Mouse (Mus musculus): Measurements from ENCODE around the gene Prpsap1. TPM values are rescaled to one million over a fixed set of nuclear protein-coding genes. Genes with fewer than 3 reads are reported as not detected.

Gene Prpsap1
- polyA plus RNA-seq, 1 experiment from 2014 or later = 212 TPM

DNA sequence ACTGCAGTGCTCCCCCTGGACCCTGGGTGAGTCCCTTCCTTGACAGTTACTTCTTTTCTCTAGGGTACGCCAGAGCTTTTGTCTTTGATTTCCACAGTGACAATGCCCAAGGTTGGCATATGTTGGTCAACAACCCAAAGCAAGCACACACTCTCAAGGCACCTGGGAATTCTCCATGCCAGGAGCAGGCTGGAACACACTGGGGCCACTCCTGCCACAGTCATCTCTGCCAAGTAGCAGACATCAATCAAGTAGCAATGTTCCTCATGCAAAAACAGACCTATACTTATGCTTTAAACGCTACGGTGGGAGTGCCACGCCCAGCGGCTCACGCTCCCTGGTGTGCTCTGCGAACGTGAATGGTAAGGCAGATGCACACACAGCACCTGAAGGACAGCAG lies 13.0 kb downstream of the Prpsap1 start:
- Histone ChIP-seq H3K4me2 (replicated peaks; ENCODE audit: low read depth, low read length) (no peak overlapping the region), H3K4me3 (ENCODE audit: low read length) (no peak overlapping the region), H3K9me3 (ENCODE audit: control insufficient read depth, low read length) (no peaks in the 10 kb centered on the region), H3K4me1 (ENCODE audit: control insufficient read depth, insufficient read depth, low read length) (no peaks in the 10 kb centered on the region), H3K9ac (ENCODE audit: low read depth, low read length) (no peak overlapping the region), H3K27me3 (ENCODE audit: control insufficient read depth, insufficient read depth, low read length) (no peaks in the 10 kb centered on the region), H3K27ac (ENCODE audit: low read depth, low read length) (no peak overlapping the region), H3K36me3 (ENCODE audit: control insufficient read depth, insufficient read depth, low read length) (peaks cover 97% of the 10 kb centered on the region)
- ATAC-seq (ENCODE audit: low FRiP score, low TSS enrichment) = no peak
- 93% methylated on average over 8 of the region's 8 CpGs for WGBS

DNA sequence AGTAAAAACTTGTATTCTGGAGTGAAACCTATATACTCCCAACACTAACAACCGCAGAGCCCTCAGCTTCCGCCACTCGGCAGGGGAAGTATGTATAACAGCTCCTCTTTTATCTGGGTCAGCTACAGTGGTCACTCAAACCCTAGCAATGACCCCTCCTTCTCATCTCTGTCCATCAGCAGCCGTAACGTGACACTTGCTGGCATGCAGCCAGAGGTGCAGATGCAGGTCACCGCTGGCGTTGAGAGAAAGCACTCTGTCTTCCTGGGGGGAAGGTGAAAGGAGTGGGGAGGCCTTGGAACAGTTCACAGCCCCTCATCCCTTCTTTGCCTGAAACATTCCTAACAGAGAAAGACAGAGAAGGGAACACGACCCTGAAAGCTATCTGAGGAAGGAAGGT lies 14.2 kb downstream of the Prpsap1 start:
- ATAC-seq (ENCODE audit: low FRiP score, low TSS enrichment) = no peak
- Histone ChIP-seq H3K4me2 (replicated peaks; ENCODE audit: low read depth, low read length) (no peak overlapping the region), H3K36me3 (ENCODE audit: control insufficient read depth, insufficient read depth, low read length) (peaks cover 97% of the 10 kb centered on the region), H3K9me3 (ENCODE audit: control insufficient read depth, low read length) (no peaks in the 10 kb centered on the region), H3K27ac (ENCODE audit: low read depth, low read length) (no peak overlapping the region), H3K4me3 (ENCODE audit: low read length) (no peak overlapping the region), H3K9ac (ENCODE audit: low read depth, low read length) (no peak overlapping the region), H3K27me3 (ENCODE audit: control insufficient read depth, insufficient read depth, low read length) (no peaks in the 10 kb centered on the region), H3K4me1 (ENCODE audit: control insufficient read depth, insufficient read depth, low read length) (no peaks in the 10 kb centered on the region)
- 39% methylated on average over 8 of the region's 8 CpGs for WGBS

DNA sequence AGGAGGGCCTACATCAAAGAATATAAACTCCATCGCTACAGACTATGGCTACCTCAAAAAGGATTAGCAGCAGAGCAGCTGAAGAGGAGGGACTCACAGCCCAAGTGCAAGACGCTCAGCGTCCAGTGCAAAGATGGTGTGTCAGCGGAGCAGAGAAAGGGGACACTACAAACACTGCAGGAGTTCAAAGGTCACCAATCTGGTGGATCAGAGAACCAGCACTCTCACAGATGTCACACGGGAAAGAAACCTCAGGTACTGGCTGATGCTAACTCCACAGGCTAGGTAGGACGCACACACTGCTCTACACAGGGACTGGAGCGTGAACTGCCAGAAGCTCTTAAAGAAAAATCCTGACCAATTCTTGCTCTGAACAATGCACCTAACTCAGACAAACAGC lies 15.0 kb downstream of the Prpsap1 start:
- H3K4me3 ChIP-seq (ENCODE audit: low read length) = no peak overlapping the region
- H3K27me3 ChIP-seq (ENCODE audit: control insufficient read depth, insufficient read depth, low read length) = no peaks in the 10 kb centered on the region
- H3K4me1 ChIP-seq (ENCODE audit: control insufficient read depth, insufficient read depth, low read length) = no peaks in the 10 kb centered on the region
- no peak for ATAC-seq (ENCODE audit: low FRiP score, low TSS enrichment)
- no peak overlapping the region for H3K4me2 ChIP-seq (replicated peaks; ENCODE audit: low read depth, low read length)
- no peak overlapping the region for H3K27ac ChIP-seq (ENCODE audit: low read depth, low read length)
- WGBS = 76% methylated on average over 7 of the region's 7 CpGs
- peaks cover 96% of the 10 kb centered on the region for H3K36me3 ChIP-seq (ENCODE audit: control insufficient read depth, insufficient read depth, low read length)
- no peak overlapping the region for H3K9ac ChIP-seq (ENCODE audit: low read depth, low read length)
- no peaks in the 10 kb centered on the region for H3K9me3 ChIP-seq (ENCODE audit: control insufficient read depth, low read length)

DNA sequence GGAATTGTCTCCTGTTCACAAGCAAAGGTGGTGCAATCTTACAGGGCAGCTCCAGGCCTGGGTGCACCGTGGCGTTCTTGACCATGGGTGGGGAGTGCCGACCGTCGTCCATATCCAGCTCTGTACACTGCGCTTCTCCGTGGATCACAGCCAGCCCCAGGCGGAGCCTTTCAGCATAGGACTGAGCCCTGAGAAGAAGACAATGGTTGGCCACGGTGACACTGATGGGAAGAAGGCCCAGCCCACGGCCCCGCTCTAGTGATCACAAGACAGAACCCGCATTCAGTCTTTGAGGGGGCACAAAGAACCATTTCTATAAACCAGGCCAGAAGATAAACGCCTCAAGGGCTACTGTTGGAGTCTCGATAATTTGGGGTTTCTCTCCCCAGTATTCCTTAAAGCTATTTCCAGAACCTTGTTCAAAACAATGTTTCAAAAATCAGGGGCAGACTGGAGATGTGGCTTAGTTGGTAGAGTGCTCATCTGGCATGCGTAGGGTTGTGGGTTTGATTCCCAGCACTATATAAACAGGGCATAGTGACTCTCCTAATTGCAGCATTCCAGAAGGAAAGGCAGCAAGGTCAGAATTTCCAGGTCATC lies 16.7 kb downstream of the Prpsap1 start:
- no peaks in the 10 kb centered on the region for H3K27me3 ChIP-seq (ENCODE audit: control insufficient read depth, insufficient read depth, low read length)
- no peak overlapping the region for H3K27ac ChIP-seq (ENCODE audit: low read depth, low read length)
- no peaks in the 10 kb centered on the region for H3K9me3 ChIP-seq (ENCODE audit: control insufficient read depth, low read length)
- H3K4me3 ChIP-seq (ENCODE audit: low read length) = no peak overlapping the region
- H3K36me3 ChIP-seq (ENCODE audit: control insufficient read depth, insufficient read depth, low read length) = peaks cover 98% of the 10 kb centered on the region
- H3K4me2 ChIP-seq (replicated peaks; ENCODE audit: low read depth, low read length) = no peak overlapping the region
- no peak for ATAC-seq (ENCODE audit: low FRiP score, low TSS enrichment)
- no peak overlapping the region for H3K9ac ChIP-seq (ENCODE audit: low read depth, low read length)
- H3K4me1 ChIP-seq (ENCODE audit: control insufficient read depth, insufficient read depth, low read length) = no peaks in the 10 kb centered on the region
- WGBS = 89% methylated on average over 15 of the region's 15 CpGs

DNA sequence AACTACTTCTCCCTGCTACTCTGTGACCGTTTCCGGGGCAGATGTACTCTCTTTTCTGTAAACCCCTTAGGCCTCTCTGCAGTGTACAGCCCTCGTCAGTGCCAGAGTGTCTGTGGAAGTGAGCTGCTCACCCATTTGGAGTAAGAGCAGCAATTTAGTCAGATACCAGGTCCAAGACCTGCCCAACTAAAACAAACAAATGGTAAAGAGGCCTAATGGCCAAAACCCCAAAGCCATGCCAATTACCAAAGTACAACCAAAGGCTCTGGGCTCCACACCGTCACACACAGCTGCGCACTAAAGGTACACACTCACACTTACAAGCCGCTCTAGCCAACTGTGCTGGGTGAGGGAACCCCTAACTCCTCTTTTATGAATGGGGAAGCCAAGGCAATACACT lies 17.3 kb downstream of the Prpsap1 start:
- 80% methylated on average over 6 of the region's 6 CpGs for WGBS
- Histone ChIP-seq H3K4me3 (ENCODE audit: low read length) (no peak overlapping the region), H3K27me3 (ENCODE audit: control insufficient read depth, insufficient read depth, low read length) (no peaks in the 10 kb centered on the region), H3K4me2 (replicated peaks; ENCODE audit: low read depth, low read length) (no peak overlapping the region), H3K9me3 (ENCODE audit: control insufficient read depth, low read length) (no peaks in the 10 kb centered on the region), H3K4me1 (ENCODE audit: control insufficient read depth, insufficient read depth, low read length) (no peaks in the 10 kb centered on the region), H3K27ac (ENCODE audit: low read depth, low read length) (no peak overlapping the region), H3K9ac (ENCODE audit: low read depth, low read length) (no peak overlapping the region), H3K36me3 (ENCODE audit: control insufficient read depth, insufficient read depth, low read length) (peaks cover 98% of the 10 kb centered on the region)
- ATAC-seq (ENCODE audit: low FRiP score, low TSS enrichment) = no peak

DNA sequence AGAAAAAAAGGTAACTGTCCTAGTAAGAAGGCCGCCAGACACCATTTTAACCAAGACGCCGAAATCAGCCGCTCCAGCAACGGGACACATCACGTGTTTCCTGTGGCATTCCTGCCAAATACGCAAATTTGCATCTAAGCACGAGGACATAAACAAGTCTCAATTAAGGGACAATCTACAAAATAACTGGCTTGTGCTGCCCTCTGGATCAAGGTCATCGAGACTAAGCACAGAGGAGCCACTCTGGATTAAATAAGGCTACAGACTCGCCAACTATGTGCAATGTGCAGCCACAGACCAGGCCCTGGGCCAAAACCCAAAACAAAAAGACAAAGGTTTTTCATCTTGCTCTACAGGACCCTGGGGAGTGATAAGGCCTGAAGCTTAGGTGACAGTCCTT lies 18.0 kb downstream of the Prpsap1 start:
- Histone ChIP-seq H3K27ac (ENCODE audit: low read depth, low read length) (no peak overlapping the region), H3K9ac (ENCODE audit: low read depth, low read length) (no peak overlapping the region), H3K36me3 (ENCODE audit: control insufficient read depth, insufficient read depth, low read length) (peaks cover 98% of the 10 kb centered on the region), H3K4me3 (ENCODE audit: low read length) (no peak overlapping the region), H3K4me1 (ENCODE audit: control insufficient read depth, insufficient read depth, low read length) (no peaks in the 10 kb centered on the region), H3K27me3 (ENCODE audit: control insufficient read depth, insufficient read depth, low read length) (no peaks in the 10 kb centered on the region), H3K4me2 (replicated peaks; ENCODE audit: low read depth, low read length) (no peak overlapping the region), H3K9me3 (ENCODE audit: control insufficient read depth, low read length) (no peaks in the 10 kb centered on the region)
- no peak for ATAC-seq (ENCODE audit: low FRiP score, low TSS enrichment)
- WGBS = 94% methylated on average over 10 of the region's 10 CpGs

DNA sequence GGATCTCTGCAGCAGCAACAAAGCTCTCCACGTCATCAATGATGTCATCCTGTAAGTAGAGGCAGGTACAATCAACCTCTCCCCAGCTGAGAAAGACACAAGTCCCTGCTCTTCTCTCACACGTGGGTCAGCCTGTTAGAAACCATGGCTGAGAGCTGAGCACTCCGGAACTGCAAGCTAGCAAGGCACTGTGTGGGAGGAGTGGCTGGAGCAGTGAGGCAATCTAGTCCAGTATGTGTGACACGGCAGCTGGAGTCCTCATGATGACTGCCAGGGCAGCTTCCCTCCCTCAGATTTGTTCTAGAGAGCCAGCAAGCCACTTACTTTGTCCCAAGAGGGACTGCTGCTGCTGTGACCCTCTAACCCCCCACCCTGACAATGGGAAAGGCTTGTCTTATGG lies 21.7 kb downstream of the Prpsap1 start:
- Histone ChIP-seq H3K36me3 (ENCODE audit: control insufficient read depth, insufficient read depth, low read length) (peaks cover 70% of the 10 kb centered on the region), H3K27ac (ENCODE audit: low read depth, low read length) (no peak overlapping the region), H3K4me1 (ENCODE audit: control insufficient read depth, insufficient read depth, low read length) (no peaks in the 10 kb centered on the region), H3K4me2 (replicated peaks; ENCODE audit: low read depth, low read length) (no peak overlapping the region), H3K9me3 (ENCODE audit: control insufficient read depth, low read length) (no peaks in the 10 kb centered on the region), H3K4me3 (ENCODE audit: low read length) (no peak overlapping the region), H3K27me3 (ENCODE audit: control insufficient read depth, insufficient read depth, low read length) (no peaks in the 10 kb centered on the region), H3K9ac (ENCODE audit: low read depth, low read length) (no peak overlapping the region)
- whole genome bisulfite sequencing = 63% methylated on average over 4 of the region's 4 CpGs
- ATAC-seq (ENCODE audit: low FRiP score, low TSS enrichment) = no peak

DNA sequence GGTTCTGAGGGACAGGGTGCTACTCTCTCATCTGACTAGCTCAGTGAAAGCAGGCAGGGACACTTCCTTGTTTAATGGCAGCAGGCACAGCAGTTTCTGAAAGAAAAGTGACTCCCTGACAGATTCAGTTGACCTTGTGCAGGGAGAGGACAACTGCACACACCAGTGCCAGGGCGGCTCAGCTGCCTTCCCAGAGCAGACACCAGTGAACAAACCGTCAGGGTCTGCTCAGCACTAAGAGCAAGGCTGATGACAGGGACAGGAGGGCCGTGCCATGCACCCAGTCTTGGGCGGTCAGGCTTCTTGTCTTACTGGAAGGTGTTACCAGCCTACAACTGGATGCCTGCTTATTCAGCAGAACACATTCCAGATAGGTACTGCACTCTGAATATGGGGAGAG lies 23.1 kb downstream of the Prpsap1 start:
- H3K4me3 ChIP-seq (ENCODE audit: low read length) = no peak overlapping the region
- H3K4me2 ChIP-seq (replicated peaks; ENCODE audit: low read depth, low read length) = no peak overlapping the region
- H3K9me3 ChIP-seq (ENCODE audit: control insufficient read depth, low read length) = no peaks in the 10 kb centered on the region
- H3K9ac ChIP-seq (ENCODE audit: low read depth, low read length) = no peak overlapping the region
- H3K27me3 ChIP-seq (ENCODE audit: control insufficient read depth, insufficient read depth, low read length) = no peaks in the 10 kb centered on the region
- H3K4me1 ChIP-seq (ENCODE audit: control insufficient read depth, insufficient read depth, low read length) = no peaks in the 10 kb centered on the region
- 90% methylated on average over 4 of the region's 4 CpGs for WGBS
- H3K27ac ChIP-seq (ENCODE audit: low read depth, low read length) = no peak overlapping the region
- peaks cover 56% of the 10 kb centered on the region for H3K36me3 ChIP-seq (ENCODE audit: control insufficient read depth, insufficient read depth, low read length)
- no peak for ATAC-seq (ENCODE audit: low FRiP score, low TSS enrichment)

DNA sequence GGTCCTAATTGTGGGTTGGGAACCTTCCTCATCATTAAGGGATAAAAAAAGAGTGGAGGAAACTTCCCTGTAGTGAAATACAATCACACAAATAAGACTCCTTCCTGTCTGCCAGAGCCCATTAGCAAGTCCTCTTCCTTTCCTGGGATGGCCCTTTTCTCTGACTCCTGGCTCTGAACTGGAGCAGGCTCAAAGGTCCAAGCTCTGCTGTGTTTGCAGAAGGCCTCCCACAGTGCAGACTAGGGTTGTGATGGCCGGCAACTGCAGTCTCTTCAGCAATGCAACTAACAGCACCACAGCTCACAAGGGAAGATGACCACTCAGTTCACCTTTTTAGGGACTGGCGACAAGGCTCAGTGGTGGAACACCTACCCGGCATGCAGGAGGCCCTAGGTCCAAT lies 23.8 kb downstream of the Prpsap1 start:
- H3K9me3 ChIP-seq (ENCODE audit: control insufficient read depth, low read length) = no peaks in the 10 kb centered on the region
- peaks cover 50% of the 10 kb centered on the region for H3K36me3 ChIP-seq (ENCODE audit: control insufficient read depth, insufficient read depth, low read length)
- no peaks in the 10 kb centered on the region for H3K4me1 ChIP-seq (ENCODE audit: control insufficient read depth, insufficient read depth, low read length)
- H3K27ac ChIP-seq (ENCODE audit: low read depth, low read length) = no peak overlapping the region
- H3K9ac ChIP-seq (ENCODE audit: low read depth, low read length) = no peak overlapping the region
- no peak overlapping the region for H3K4me3 ChIP-seq (ENCODE audit: low read length)
- H3K4me2 ChIP-seq (replicated peaks; ENCODE audit: low read depth, low read length) = no peak overlapping the region
- 84% methylated on average over 3 of the region's 3 CpGs for WGBS
- ATAC-seq (ENCODE audit: low FRiP score, low TSS enrichment) = no peak
- no peaks in the 10 kb centered on the region for H3K27me3 ChIP-seq (ENCODE audit: control insufficient read depth, insufficient read depth, low read length)
